Mouse (Mus musculus): ENCODE measurements around the gene Pla2g2f. TPM values are rescaled to one million over a fixed set of nuclear protein-coding genes. Genes with fewer than 3 reads are reported as not detected.

Pla2g2f gene
- polyA plus RNA-seq, 1 experiment, result 34.0 TPM

DNA sequence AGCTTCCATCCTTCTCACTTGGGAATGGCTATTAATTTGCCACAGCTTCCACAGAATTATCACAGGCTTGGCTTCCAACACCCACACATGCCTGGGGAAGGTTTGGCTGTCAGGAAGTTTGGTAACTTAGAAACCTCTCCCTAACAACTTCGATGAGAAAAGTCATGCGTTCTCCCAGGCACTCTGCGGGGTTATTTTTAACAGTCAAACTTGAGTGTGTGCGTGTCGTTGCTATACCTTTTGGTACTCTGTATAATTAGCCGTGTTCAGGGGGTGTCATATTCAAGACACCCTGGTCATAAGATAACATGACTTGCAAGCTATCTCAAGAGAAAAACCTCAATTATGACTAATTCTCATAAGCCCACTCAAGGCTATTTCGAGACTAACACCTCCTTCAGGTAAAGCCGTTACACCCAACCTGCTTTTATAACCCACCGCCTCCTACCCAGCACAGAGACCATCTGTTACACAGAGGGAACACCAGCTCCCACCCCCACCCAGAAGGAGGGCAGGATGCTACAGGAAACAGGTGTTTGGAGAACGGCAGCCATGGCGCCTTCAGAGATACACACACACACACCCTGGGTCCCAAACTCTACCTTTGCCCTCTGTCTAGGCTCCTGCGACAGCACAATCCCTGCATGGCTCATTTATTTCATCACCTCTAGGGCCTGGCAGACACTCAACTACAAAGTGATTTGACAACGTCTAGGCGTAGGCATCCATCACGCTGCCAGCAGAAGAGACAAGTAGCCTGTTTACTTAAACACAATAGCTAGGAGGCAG, 33.7 kb downstream of the Pla2g2f start:
- WGBS, result 33% methylated on average over 15 of the region's 15 CpGs
- DNase-seq (ENCODE audit: low read depth, low spot score), result no peak

DNA sequence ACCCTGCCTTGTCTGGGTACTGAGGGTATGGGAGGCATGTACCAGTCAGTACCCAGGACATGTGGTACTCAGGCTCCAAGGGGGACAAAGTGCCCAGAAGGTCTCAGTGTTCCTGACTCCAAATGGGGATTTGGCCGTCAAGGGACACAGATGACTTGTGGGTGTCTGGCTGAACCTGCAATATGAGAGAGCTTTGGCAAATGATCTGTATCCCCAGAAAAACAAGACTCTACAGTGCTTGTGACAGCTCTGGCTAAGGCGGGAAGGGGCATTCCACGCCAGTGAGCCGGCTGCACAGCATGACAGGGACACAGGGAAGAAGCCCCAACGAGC, 38.2 kb downstream of the Pla2g2f start:
- 96% methylated on average over 5 of the region's 5 CpGs for WGBS

DNA sequence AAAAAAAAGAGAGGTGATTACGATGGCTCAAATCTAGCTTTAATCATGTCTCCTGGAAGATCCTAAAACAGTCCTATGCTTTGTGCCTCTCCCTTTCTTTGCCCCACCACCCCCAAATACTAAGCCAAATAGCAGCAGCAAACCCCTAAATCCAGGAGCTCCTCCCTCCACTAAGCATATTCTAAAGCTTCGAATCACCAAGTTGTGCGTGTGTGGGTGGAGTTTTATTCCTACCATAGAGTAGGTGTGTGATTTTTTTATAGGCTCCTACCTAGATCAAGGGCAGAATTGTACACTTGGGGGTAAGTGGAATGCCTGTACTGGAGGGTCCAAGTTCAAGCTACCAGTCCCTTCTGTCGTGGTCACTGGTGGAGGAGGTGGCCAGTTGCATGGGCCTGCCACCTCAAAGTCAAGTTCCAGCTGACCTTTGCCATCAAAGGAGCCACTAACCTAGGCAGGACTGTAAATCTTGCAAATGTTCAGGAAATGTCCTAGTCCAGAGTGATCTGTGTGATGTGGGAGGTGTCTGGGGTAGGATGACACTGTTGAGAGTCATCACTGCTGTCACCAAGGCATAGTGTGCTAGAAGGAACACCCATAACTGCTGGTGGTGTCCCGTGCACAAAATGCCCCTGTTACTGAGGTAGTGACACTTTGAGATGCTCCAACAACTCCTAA, 38.7 kb downstream of the Pla2g2f start:
- 46% methylated on average over 5 of the region's 5 CpGs for WGBS
- DNase-seq (ENCODE audit: low read depth, low spot score), result no peak

More for the DNA sequence above, 38.2 kb downstream of the Pla2g2f start:
- DNase-seq (ENCODE audit: low read depth, low spot score), result no peak

DNA sequence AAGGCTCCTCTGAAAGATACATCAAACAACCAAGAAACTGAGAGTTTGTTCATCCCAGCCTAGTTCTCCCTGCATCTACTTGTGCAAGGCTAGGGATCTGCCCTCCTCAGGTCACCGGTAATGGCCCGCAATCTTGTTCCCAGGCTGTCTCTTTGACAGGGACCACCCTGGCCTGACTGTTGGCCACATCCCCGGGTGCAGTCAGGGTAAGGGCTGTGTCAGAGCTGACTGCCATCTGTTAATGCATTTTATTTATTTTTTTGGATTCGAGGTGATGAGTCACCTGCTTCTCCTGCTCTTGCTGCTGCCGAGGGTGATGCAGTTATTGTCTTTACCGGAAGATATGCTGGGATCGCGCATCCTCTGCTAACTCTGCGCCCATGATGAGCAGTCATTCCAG, 40.7 kb downstream of the Pla2g2f start:
- no peak for DNase-seq (ENCODE audit: low read depth, low spot score)
- WGBS, result 81% methylated on average over 9 of the region's 9 CpGs

GRCm38 (mm10) chr4:138714186-138714585, 43.2 kb downstream of the Pla2g2f start:
- no peak for DNase-seq (ENCODE audit: low read depth, low spot score)
- 64% methylated on average over 1 of the region's 1 CpGs for WGBS

DNA sequence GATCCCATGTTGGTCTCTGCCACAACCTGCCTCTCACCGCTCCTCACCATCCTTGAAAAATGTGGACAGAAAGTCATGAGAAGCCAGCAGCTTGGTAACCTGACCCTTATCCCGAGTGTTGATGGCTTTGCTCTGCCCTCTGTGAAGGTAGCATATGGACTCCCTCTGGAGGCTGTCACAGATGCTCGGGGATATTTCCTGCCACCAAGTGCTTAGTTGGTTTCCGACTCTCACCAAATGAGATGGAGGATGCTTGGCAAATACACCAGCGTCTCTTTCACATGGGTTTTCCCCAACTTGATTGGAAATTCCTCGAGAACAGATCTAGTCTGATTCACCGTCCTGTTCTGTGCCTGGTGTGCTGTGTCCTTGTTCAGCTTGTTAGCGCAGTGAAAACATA, 44.8 kb downstream of the Pla2g2f start:
- 75% methylated on average over 8 of the region's 8 CpGs for WGBS
- DNase-seq (ENCODE audit: low read depth, low spot score), result no peak

- WGBS, result 80% methylated on average over 11 of the region's 11 CpGs
- DNase-seq (ENCODE audit: low read depth, low spot score), result no peak
Observed at GRCm38 (mm10) chr4:138712096-138712495, 45.3 kb downstream of the Pla2g2f start.

GRCm38 (mm10) chr4:138711051-138711820, 46.2 kb downstream of the Pla2g2f start:
- 61% methylated on average over 17 of the region's 17 CpGs for WGBS
- no peak for DNase-seq (ENCODE audit: low read depth, low spot score)

GRCm38 (mm10) chr4:138710633-138711032, 46.8 kb downstream of the Pla2g2f start:
- DNase-seq (ENCODE audit: low read depth, low spot score), result no peak
- WGBS, result 83% methylated on average over 11 of the region's 11 CpGs

DNA sequence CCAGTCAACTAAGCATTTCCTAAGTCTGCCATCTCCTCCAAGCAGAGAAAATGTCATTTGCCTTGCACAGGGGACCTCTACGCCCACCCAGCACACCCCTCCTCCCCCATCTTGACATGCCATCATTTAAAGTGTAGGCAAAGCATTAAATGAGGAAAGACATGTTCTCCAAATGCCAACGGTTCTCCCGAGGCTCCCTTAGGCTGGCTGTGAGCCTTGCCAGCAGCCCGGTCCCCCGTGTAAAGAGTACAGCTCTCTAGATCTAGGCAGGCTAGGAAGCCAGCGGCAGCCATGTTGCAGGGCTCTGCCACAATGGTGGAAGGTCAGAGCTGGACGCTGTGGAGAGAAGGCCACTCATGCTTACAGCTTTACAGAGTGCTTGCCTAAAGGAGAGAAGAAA, 47.5 kb downstream of the Pla2g2f start:
- DNase-seq (ENCODE audit: low read depth, low spot score), result no peak
- 71% methylated on average over 7 of the region's 7 CpGs for WGBS

GRCm38 (mm10) chr4:138709246-138709645, 48.2 kb downstream of the Pla2g2f start:
- 80% methylated on average over 11 of the region's 11 CpGs for WGBS
- DNase-seq (ENCODE audit: low read depth, low spot score), result no peak

DNA sequence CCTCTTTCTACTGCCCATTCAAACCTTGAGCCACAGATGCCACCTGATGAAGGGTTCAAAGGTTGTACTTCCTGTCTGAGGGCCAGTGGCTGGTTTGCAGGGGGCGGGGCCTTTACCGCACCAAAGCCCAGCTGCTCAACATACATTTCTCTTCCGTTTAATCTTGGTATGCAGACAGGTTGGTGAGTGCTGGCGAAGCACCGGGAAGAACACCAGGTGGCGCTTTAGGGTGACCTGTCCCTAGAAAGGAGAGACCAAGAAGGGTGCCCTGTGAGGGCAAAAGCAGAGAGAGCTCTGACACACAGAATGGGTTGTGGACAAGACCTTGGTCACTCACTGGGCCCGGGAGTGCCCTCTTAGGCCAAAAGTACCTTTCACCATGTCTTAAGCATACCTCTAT, 48.8 kb downstream of the Pla2g2f start:
- DNase-seq (ENCODE audit: low read depth, low spot score), result no peak
- WGBS, result 2% methylated on average over 7 of the region's 7 CpGs

DNA sequence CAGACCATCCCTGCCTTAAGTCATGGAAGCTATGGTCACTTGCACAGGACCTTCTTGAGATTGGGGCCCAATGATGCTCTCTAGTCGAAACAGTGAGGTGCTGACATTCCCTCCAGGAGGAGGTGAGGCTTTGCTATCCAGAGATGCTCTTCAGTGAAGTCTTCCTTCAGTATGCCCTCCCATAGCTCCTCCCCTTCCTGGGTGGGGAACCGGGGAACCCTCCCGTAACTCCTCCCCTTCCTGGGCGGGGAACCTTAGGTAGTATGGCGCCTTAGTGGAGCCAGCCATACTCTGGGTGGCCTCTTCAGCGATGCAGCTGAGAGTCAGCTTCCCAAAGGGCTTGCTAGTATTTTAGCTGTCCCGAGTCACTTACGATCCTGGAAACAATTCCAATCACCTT, 50.8 kb downstream of the Pla2g2f start:
- 94% methylated on average over 8 of the region's 8 CpGs for WGBS
- no peak for DNase-seq (ENCODE audit: low read depth, low spot score)

DNA sequence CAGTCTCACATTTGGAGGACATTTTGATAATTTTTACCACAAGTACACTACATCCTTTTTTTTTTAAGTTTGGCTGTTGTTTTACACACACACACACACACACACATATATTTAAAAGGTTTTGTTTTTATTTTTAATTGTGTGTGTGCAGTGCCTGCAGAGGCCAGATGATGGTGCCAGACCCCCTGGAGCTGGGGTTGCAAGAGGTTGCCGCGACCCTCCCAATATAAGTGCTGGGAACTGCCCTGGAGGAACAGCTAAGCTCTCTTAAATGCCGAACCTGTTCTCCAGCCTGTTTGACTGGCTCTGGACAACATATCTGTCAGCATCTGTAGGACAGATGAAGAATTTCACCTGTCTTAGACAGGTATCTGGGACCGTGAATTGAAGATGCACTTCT, 53.3 kb downstream of the Pla2g2f start:
- no peak for DNase-seq (ENCODE audit: low read depth, low spot score)
- 77% methylated on average over 4 of the region's 4 CpGs for WGBS

DNA sequence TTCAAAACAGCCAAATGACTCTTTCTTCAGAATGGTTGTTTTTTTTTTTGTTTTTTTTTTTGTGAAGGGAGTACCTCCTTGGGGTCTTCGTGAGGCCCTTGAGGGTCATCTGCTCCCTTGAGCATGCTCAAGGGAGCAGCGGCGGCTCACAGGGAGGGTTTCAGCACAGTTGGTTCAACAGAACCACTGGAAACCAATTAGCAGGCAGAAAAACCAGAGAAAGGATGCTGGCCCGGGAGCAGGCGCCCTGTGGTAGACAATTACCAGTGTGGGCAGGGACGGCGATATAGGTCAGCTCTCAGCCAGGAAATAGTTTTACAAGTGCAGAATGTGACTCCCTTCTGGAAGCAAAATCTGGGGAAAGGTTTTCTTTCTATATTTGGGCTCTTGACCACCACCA, 53.8 kb downstream of the Pla2g2f start:
- WGBS, result 66% methylated on average over 7 of the region's 7 CpGs
- no peak for DNase-seq (ENCODE audit: low read depth, low spot score)

- no peak for DNase-seq (ENCODE audit: low read depth, low spot score)
- 23% methylated on average over 8 of the region's 8 CpGs for WGBS
Observed at GRCm38 (mm10) chr4:138702528-138702927, 54.9 kb downstream of the Pla2g2f start.

DNA sequence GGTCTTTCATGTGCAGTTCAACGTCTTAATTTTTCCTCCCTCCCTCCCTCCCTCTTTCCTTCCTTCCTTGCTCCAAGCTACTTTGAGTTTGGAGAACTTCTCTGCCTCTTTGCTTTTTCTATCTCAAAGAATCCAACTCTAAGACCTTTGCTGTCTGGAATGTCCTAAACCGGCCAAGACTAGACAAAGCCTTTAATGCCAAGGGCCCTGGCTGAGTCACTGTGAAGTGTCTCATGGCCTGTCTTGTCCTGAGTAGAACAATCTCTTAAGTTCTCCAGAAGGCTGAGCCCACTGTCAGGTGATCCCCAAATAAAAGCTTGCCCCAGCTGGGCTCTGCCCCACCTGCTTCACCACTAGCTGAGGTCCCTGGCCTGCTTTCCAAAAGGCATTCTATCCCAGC, 55.4 kb downstream of the Pla2g2f start:
- DNase-seq (ENCODE audit: low read depth, low spot score), result no peak
- 54% methylated on average over 2 of the region's 2 CpGs for WGBS

- WGBS, result 77% methylated on average over 8 of the region's 8 CpGs
- no peak for DNase-seq (ENCODE audit: low read depth, low spot score)
Observed at GRCm38 (mm10) chr4:138701111-138701510, 56.3 kb downstream of the Pla2g2f start.
